Mouse (Mus musculus): ENCODE measurements around the gene Cyp4f39.

Cyp4f39 gene

GRCm38 (mm10) chr17:32452482-32452881, at the start of gene Cyp4f39:
TSS of gene Cyp4f39 (plus strand) at chr17:32452723.
- DNase-seq (ENCODE audit: low read depth) = no peak

- peak; percentile 85 for DNase-seq (ENCODE audit: low read depth)
Observed at GRCm38 (mm10) chr17:32402779-32403157, 49.8 kb upstream of the Cyp4f39 start.

- DNase-seq (ENCODE audit: low read depth) = peak; percentile 85
Observed at GRCm38 (mm10) chr17:32403417-32403816, 49.1 kb upstream of the Cyp4f39 start, which contains the start of gene Rasal3. TSS of gene Rasal3 (minus strand) at chr17:32403583.

GRCm38 (mm10) chr17:32411898-32412297, 40.6 kb upstream of the Cyp4f39 start:
- peak; percentile 23 for DNase-seq (ENCODE audit: low read depth)

GRCm38 (mm10) chr17:32415417-32416020, 37.0 kb upstream of the Cyp4f39 start:
- no peak for DNase-seq (ENCODE audit: low read depth)

GRCm38 (mm10) chr17:32416771-32417170, 35.8 kb upstream of the Cyp4f39 start:
- no peak for DNase-seq (ENCODE audit: low read depth)

GRCm38 (mm10) chr17:32419989-32420388, 32.5 kb upstream of the Cyp4f39 start:
- DNase-seq (ENCODE audit: low read depth) = no peak

- no peak for DNase-seq (ENCODE audit: low read depth)
Observed at GRCm38 (mm10) chr17:32420781-32421180, 31.7 kb upstream of the Cyp4f39 start.

- DNase-seq (ENCODE audit: low read depth) = peak; percentile 86
Observed at GRCm38 (mm10) chr17:32424034-32424433, 28.5 kb upstream of the Cyp4f39 start, which contains the start of gene Pglyrp2. TSS of gene Pglyrp2 (minus strand) at chr17:32424167.

- DNase-seq (ENCODE audit: low read depth) = no peak
Observed at GRCm38 (mm10) chr17:32426610-32427009, 25.9 kb upstream of the Cyp4f39 start.

- peak; percentile 87 for DNase-seq (ENCODE audit: low read depth)
Observed at GRCm38 (mm10) chr17:32431972-32432371, 20.6 kb upstream of the Cyp4f39 start.

GRCm38 (mm10) chr17:32434324-32434723, 18.2 kb upstream of the Cyp4f39 start:
- peak; percentile 65 for DNase-seq (ENCODE audit: low read depth)

GRCm38 (mm10) chr17:32435151-32435550, 17.4 kb upstream of the Cyp4f39 start:
- DNase-seq (ENCODE audit: low read depth) = no peak

- no peak for DNase-seq (ENCODE audit: low read depth)
Observed at GRCm38 (mm10) chr17:32437106-32437505, 15.4 kb upstream of the Cyp4f39 start.

GRCm38 (mm10) chr17:32443245-32443644, 9.3 kb upstream of the Cyp4f39 start:
- no peak for DNase-seq (ENCODE audit: low read depth)

- no peak for DNase-seq (ENCODE audit: low read depth)
Observed at GRCm38 (mm10) chr17:32445016-32445415, 7.5 kb upstream of the Cyp4f39 start.

- no peak for DNase-seq (ENCODE audit: low read depth)
Observed at GRCm38 (mm10) chr17:32447195-32447594, 5.3 kb upstream of the Cyp4f39 start.

GRCm38 (mm10) chr17:32449042-32449441, 3.5 kb upstream of the Cyp4f39 start:
- DNase-seq (ENCODE audit: low read depth) = no peak

GRCm38 (mm10) chr17:32450844-32451537, 1.5 kb upstream of the Cyp4f39 start:
- no peak for DNase-seq (ENCODE audit: low read depth)

GRCm38 (mm10) chr17:32454188-32454587, 1.7 kb downstream of the Cyp4f39 start:
- DNase-seq (ENCODE audit: low read depth) = no peak

- DNase-seq (ENCODE audit: low read depth) = no peak
Observed at GRCm38 (mm10) chr17:32454997-32455396, 2.5 kb downstream of the Cyp4f39 start.

GRCm38 (mm10) chr17:32468494-32468893, 16.0 kb downstream of the Cyp4f39 start:
- DNase-seq (ENCODE audit: low read depth) = no peak

GRCm38 (mm10) chr17:32470795-32471194, 18.3 kb downstream of the Cyp4f39 start:
- no peak for DNase-seq (ENCODE audit: low read depth)

- DNase-seq (ENCODE audit: low read depth) = no peak
Observed at GRCm38 (mm10) chr17:32472176-32472575, 19.7 kb downstream of the Cyp4f39 start.

All from 416B (cell line).